In the genomic region with DNA sequence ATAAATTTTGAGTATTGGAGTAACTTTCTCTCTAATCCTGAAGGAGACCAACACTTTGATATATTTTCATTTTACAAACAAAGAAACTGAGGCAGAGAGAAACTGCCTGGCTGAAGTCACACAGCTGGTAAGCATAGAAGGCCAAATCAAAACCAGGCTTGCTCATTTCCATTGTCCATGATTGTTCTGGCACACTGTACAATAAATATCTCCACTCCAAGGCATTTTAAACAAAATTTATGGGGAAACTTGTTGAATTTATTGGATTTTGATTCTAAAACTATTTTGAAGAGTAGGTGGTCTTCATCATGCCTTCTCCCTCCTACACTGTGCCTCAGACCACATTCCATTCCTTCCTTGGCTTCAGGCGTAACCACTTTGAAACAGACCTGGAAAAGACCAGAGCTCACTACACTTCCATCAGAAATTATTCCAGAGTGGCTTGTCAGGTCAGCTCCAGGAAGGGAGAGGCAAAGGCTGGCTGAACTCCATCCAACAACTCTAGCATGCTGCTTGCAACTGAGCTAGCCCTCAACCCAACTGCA, we compare ENCODE assay signal across 25 mouse cellular contexts. TPM values are rescaled to one million over a fixed set of nuclear protein-coding genes. Genes with fewer than 3 reads are reported as not detected.
DNase-seq lines count a peak whose midpoint lies in the region; ATAC-seq lines count a peak whose summit lies in the region.
"Had no signal": no experiment of that assay in that cellular context is flagged by ENCODE, and none has a peak within 500 bp of the region (broad histone marks: within the 10 kb centered on the region; RNA-seq: fewer than 3 reads in every experiment).

No protein-coding gene starts in this region.

- no peak for DNase-seq in limb, embryonic 10.5 days (ENCODE audit: low spot score)
- no peak for DNase-seq in layer of hippocampus, postnatal 14 days (ENCODE audit: low spot score in 2 of 2)
- DNase-seq in heart, embryonic 10.5 days (ENCODE audit: low spot score), result no peak
- DNase-seq in layer of hippocampus, adult 11-12 months (ENCODE audit: low spot score), result no peak
- DNase-seq: adrenal gland, adult 2 months; adrenal gland, postnatal 10 days; adrenal gland, postnatal 25 days; cerebellum, adult 11 months; cerebellum, adult 18-20 months; cerebellum, adult 8-10 months; cerebellum, adult 9-11 months; cerebellum, postnatal 14 days; cerebellum, postnatal 36 days; embryo, embryonic 11 days had no signal

- peak overlapping the region; percentile 47; the same call in 1 of the 2 replicates for H3K27ac ChIP-seq in limb, embryonic 12.5 days
- no peak overlapping the region for H3K27ac ChIP-seq in limb, embryonic 10.5 days
- H3K27ac ChIP-seq in limb, embryonic 13.5 days, result peak overlapping the region; percentile 4; the same call in 1 of the 2 replicates
- H3K27ac ChIP-seq in limb, embryonic 15.5 days, result peak overlapping the region; percentile 0; the same call in 1 of the 2 replicates
- no peak overlapping the region for H3K27ac ChIP-seq in heart, embryonic 10.5 days
- H3K27ac ChIP-seq: embryonic facial prominence, embryonic 13.5 days; embryonic facial prominence, embryonic 15.5 days; forebrain, embryonic 10.5 days; forebrain, embryonic 12.5 days had no signal

- no peak overlapping the region for H3K9ac ChIP-seq in limb, embryonic 12.5 days (replicated peaks)
- no peak overlapping the region for H3K9ac ChIP-seq in limb, embryonic 13.5 days
- no peak overlapping the region for H3K9ac ChIP-seq in limb, embryonic 15.5 days
- H3K9ac ChIP-seq: embryonic facial prominence, embryonic 13.5 days; embryonic facial prominence, embryonic 15.5 days; forebrain, embryonic 12.5 days had no signal

- H3K36me3 ChIP-seq in limb, embryonic 12.5 days, result no peaks in the 10 kb centered on the region
- H3K36me3 ChIP-seq in limb, embryonic 10.5 days, result no peaks in the 10 kb centered on the region
- H3K36me3 ChIP-seq in limb, embryonic 13.5 days, result no peaks in the 10 kb centered on the region
- no peaks in the 10 kb centered on the region for H3K36me3 ChIP-seq in limb, embryonic 15.5 days
- H3K36me3 ChIP-seq in heart, embryonic 10.5 days, result no peaks in the 10 kb centered on the region
- H3K36me3 ChIP-seq: embryonic facial prominence, embryonic 13.5 days; embryonic facial prominence, embryonic 15.5 days; forebrain, embryonic 10.5 days; forebrain, embryonic 12.5 days had no signal

- no peak overlapping the region for H3K4me3 ChIP-seq in limb, embryonic 12.5 days (replicated peaks)
- no peak overlapping the region for H3K4me3 ChIP-seq in limb, embryonic 10.5 days
- H3K4me3 ChIP-seq in limb, embryonic 13.5 days, result no peak overlapping the region
- H3K4me3 ChIP-seq in limb, embryonic 15.5 days, result no peak overlapping the region
- H3K4me3 ChIP-seq in heart, embryonic 10.5 days, result no peak overlapping the region
- H3K4me3 ChIP-seq: embryonic facial prominence, embryonic 13.5 days; embryonic facial prominence, embryonic 15.5 days; erythroblast, embryonic 14.5 days; forebrain, embryonic 10.5 days; forebrain, embryonic 12.5 days had no signal

- H3K27me3 ChIP-seq in limb, embryonic 12.5 days, result no peaks in the 10 kb centered on the region
- no peaks in the 10 kb centered on the region for H3K27me3 ChIP-seq in limb, embryonic 10.5 days (ENCODE audit: low read depth, poor library complexity, severe bottlenecking)
- H3K27me3 ChIP-seq in limb, embryonic 13.5 days, result no peaks in the 10 kb centered on the region
- no peaks in the 10 kb centered on the region for H3K27me3 ChIP-seq in limb, embryonic 15.5 days
- H3K27me3 ChIP-seq in heart, embryonic 10.5 days (ENCODE audit: insufficient read depth, poor library complexity, severe bottlenecking), result no peaks in the 10 kb centered on the region
- H3K27me3 ChIP-seq: embryonic facial prominence, embryonic 13.5 days; embryonic facial prominence, embryonic 15.5 days; forebrain, embryonic 12.5 days had no signal

- ATAC-seq in limb, embryonic 12.5 days (ENCODE audit: insufficient number of reproducible peaks, insufficient read depth, low FRiP score, low TSS enrichment, low read depth), result peak; percentile 20; the same call in 1 of the 2 replicates
- peak; percentile 91; the same call in 1 of the 2 replicates for ATAC-seq in limb, embryonic 13.5 days (ENCODE audit: low FRiP score, low read depth)
- ATAC-seq in limb, embryonic 15.5 days (ENCODE audit: insufficient number of reproducible peaks, low FRiP score, low TSS enrichment, low read depth), result no peak; the same call in 1 of the 2 replicates
- ATAC-seq: forebrain, embryonic 14.5 days had no signal

- 46% methylated on average over 1 of the region's 1 CpGs for WGBS in limb, embryonic 12.5 days
- 71% methylated on average over 1 of the region's 1 CpGs for WGBS in limb, embryonic 10.5 days
- WGBS in limb, embryonic 13.5 days, result 30% methylated on average over 1 of the region's 1 CpGs
- 37% methylated on average over 1 of the region's 1 CpGs for WGBS in limb, embryonic 15.5 days
- 92% methylated on average over 1 of the region's 1 CpGs for WGBS in heart, embryonic 10.5 days

- peaks cover 3% of the 10 kb centered on the region; the same call in 1 of the 2 replicates for H3K4me1 ChIP-seq in limb, embryonic 12.5 days (replicated peaks)
- peaks cover 6% of the 10 kb centered on the region; the same call in 1 of the 2 replicates for H3K4me1 ChIP-seq in limb, embryonic 10.5 days
- peaks cover 17% of the 10 kb centered on the region for H3K4me1 ChIP-seq in limb, embryonic 13.5 days
- peaks cover 8% of the 10 kb centered on the region; the same call in 1 of the 2 replicates for H3K4me1 ChIP-seq in limb, embryonic 15.5 days
- no peaks in the 10 kb centered on the region for H3K4me1 ChIP-seq in heart, embryonic 10.5 days
- H3K4me1 ChIP-seq: embryonic facial prominence, embryonic 15.5 days; forebrain, embryonic 10.5 days; forebrain, embryonic 12.5 days had no signal

- H3K4me2 ChIP-seq in limb, embryonic 12.5 days, result no peak overlapping the region
- H3K4me2 ChIP-seq in limb, embryonic 13.5 days (replicated peaks), result no peak overlapping the region
- no peak overlapping the region for H3K4me2 ChIP-seq in limb, embryonic 15.5 days
- H3K4me2 ChIP-seq: embryonic facial prominence, embryonic 13.5 days; embryonic facial prominence, embryonic 15.5 days; forebrain, embryonic 12.5 days had no signal

- no peaks in the 10 kb centered on the region for H3K9me3 ChIP-seq in limb, embryonic 12.5 days
- H3K9me3 ChIP-seq in limb, embryonic 10.5 days (replicated peaks), result no peaks in the 10 kb centered on the region
- no peaks in the 10 kb centered on the region for H3K9me3 ChIP-seq in limb, embryonic 13.5 days
- H3K9me3 ChIP-seq in limb, embryonic 15.5 days, result no peaks in the 10 kb centered on the region
- H3K9me3 ChIP-seq in heart, embryonic 10.5 days, result no peaks in the 10 kb centered on the region
- H3K9me3 ChIP-seq: embryonic facial prominence, embryonic 13.5 days; embryonic facial prominence, embryonic 15.5 days; forebrain, embryonic 10.5 days; forebrain, embryonic 12.5 days had no signal

RNA-seq across cellular contexts. Expression of a gene that starts 44.7 kb away (rescaled TPM):
- 30.4 and 33.4 TPM in 2 replicates for polyA plus RNA-seq in limb, embryonic 12.5 days (2016; fragmentation: Nextera tagmentation; extraction: Ambion mirVana)
- 4.0 and 6.8 TPM in 2 replicates for polyA plus RNA-seq in limb, embryonic 10.5 days (2016; fragmentation: Nextera tagmentation; extraction: Ambion mirVana)
- polyA plus RNA-seq in limb, embryonic 13.5 days (2015; fragmentation: Nextera tagmentation; extraction: Ambion mirVana), result 66.6 and 71.3 TPM in 2 replicates
- 68.7 and 88.5 TPM in 2 replicates for polyA plus RNA-seq in limb, embryonic 15.5 days (2015; fragmentation: Nextera tagmentation; extraction: Ambion mirVana)
- total RNA-seq in layer of hippocampus, postnatal 14 days (2021), result under 1 TPM; 0.43 to 0.51 TPM
- polyA plus RNA-seq in heart, embryonic 10.5 days (2016; fragmentation: Nextera tagmentation; extraction: Ambion mirVana), result 3.0 and 7.7 TPM in 2 replicates
- total RNA-seq: common myeloid progenitor, adult 5-6 weeks; MEL had no signal
- polyA plus RNA-seq: erythroblast, embryonic 14.5 days had no signal

Comparison
In these comparisons a context has a peak if more than half of its experiments do, and no peak if none do; other contexts are left out.
1. H3K27ac ChIP-seq: peak in limb, embryonic 12.5 days (single experiment), limb, embryonic 13.5 days (single experiment) and limb, embryonic 15.5 days (single experiment); none in limb, embryonic 10.5 days (single experiment) and heart, embryonic 10.5 days (single experiment).